Mouse (Mus musculus): ENCODE data around the gene Smim10l2a.

- TF ChIP-seq CTCF (IDR thresholded peaks at IDR 0.05) (no peak), POLR2A (IDR thresholded peaks at IDR 0.05; ENCODE audit: insufficient read depth, low read depth, low read length) (no peak)
Measured at GRCm38 (mm10) chrX:56404646-56405045, 30.3 kb downstream of the Smim10l2a start.

Data from heart, adult 2 months (tissue).